Comparison of ENCODE assay signal across 12 mouse cellular contexts in genomic region chr8:122905346-122905745, GRCm38 (mm10). TPM values are rescaled to one million over a fixed set of nuclear protein-coding genes. Genes with fewer than 3 reads are reported as not detected.
DNase-seq lines count a peak whose midpoint lies in the region; ATAC-seq and TF ChIP-seq lines count a peak whose summit lies in the region.
"Had no signal": no experiment of that assay in that cellular context is flagged by ENCODE, and none has a peak within 500 bp of the region (broad histone marks: within the 10 kb centered on the region; RNA-seq: fewer than 3 reads in every experiment).

No protein-coding gene starts in this region.

- H3K27ac ChIP-seq in lung, postnatal 0 days (ENCODE audit: low read length), result no peak overlapping the region
- H3K27ac ChIP-seq: limb, embryonic 13.5 days; midbrain, embryonic 15.5 days had no signal

- no peaks in the 10 kb centered on the region for H3K27me3 ChIP-seq in lung, postnatal 0 days (replicated peaks; ENCODE audit: insufficient read depth, low read length)
- H3K27me3 ChIP-seq: embryonic facial prominence, embryonic 15.5 days; limb, embryonic 13.5 days; midbrain, embryonic 15.5 days had no signal

- no peak for TF ChIP-seq CTCF in lung, postnatal 0 days (IDR thresholded peaks at IDR 0.05)

- peak; percentile 66 for DNase-seq in cerebellum, adult 9-11 months
- no peak for DNase-seq in cerebellum, postnatal 10 days
- DNase-seq in lung, postnatal 25 days (ENCODE audit: low spot score), result peak; percentile 35
- no peak for DNase-seq in lung, postnatal 0 days (ENCODE audit: low spot score)
- DNase-seq in brain, adult 2 months (ENCODE audit: low read depth, low spot score), result peak; percentile 87
- no peak for DNase-seq in embryo, embryonic 10 days (ENCODE audit: low spot score)
- no peak for DNase-seq in thymus, postnatal 14 days
- DNase-seq: kidney, postnatal 14 days had no signal

- H3K4me2 ChIP-seq in lung, postnatal 0 days (replicated peaks; ENCODE audit: low read depth, low read length), result no peak overlapping the region
- H3K4me2 ChIP-seq: embryonic facial prominence, embryonic 15.5 days; limb, embryonic 13.5 days; midbrain, embryonic 15.5 days had no signal

- no peak overlapping the region for H3K4me3 ChIP-seq in lung, postnatal 0 days (ENCODE audit: low read depth, low read length)
- H3K4me3 ChIP-seq: embryonic facial prominence, embryonic 15.5 days; limb, embryonic 13.5 days; midbrain, embryonic 15.5 days had no signal

- peaks cover 6% of the 10 kb centered on the region for H3K4me1 ChIP-seq in lung, postnatal 0 days (ENCODE audit: insufficient read depth, low read depth, low read length)

- peaks cover 8% of the 10 kb centered on the region for H3K36me3 ChIP-seq in lung, postnatal 0 days (ENCODE audit: insufficient read depth, low read length)

- TF ChIP-seq EP300 in lung, postnatal 0 days (IDR thresholded peaks at IDR 0.05), result no peak

- H3K9me3 ChIP-seq in lung, postnatal 0 days (ENCODE audit: low read length), result no peaks in the 10 kb centered on the region
- H3K9me3 ChIP-seq: embryonic facial prominence, embryonic 15.5 days; limb, embryonic 13.5 days; midbrain, embryonic 15.5 days had no signal

- no peak for ATAC-seq in lung, postnatal 0 days
- peak; percentile 41 for ATAC-seq in megakaryocyte progenitor cell, adult 5-6 weeks (replicated peaks; ENCODE audit: poor library complexity)

- WGBS in lung, postnatal 0 days, result 91% methylated on average over 4 of the region's 4 CpGs

- H3K9ac ChIP-seq in lung, postnatal 0 days (replicated peaks; ENCODE audit: low read depth), result no peak overlapping the region
- H3K9ac ChIP-seq: embryonic facial prominence, embryonic 15.5 days; limb, embryonic 13.5 days; midbrain, embryonic 15.5 days had no signal

RNA-seq across cellular contexts. Expression of gene Cdh15, which starts 57.6 kb away (rescaled TPM):
- 0.10 TPM in 1 of 2 replicates, not detected in the other for polyA plus RNA-seq in lung, postnatal 0 days (2015; fragmentation: Nextera tagmentation; extraction: Ambion mirVana)
- total RNA-seq in megakaryocyte progenitor cell, adult 5-6 weeks (2015), result not detected in 2 replicates
- total RNA-seq in megakaryocyte progenitor cell, adult 5-6 weeks (2017), result not detected in 2 replicates

Comparison
In these comparisons a context has a peak if more than half of its experiments do, and no peak if none do; other contexts are left out.
1. DNase-seq: peak in cerebellum, adult 9-11 months (single experiment), lung, postnatal 25 days (single experiment) and brain, adult 2 months (single experiment); none in cerebellum, postnatal 10 days (0 of 2), lung, postnatal 0 days (single experiment), embryo, embryonic 10 days (single experiment) and thymus, postnatal 14 days (single experiment).